Mouse (Mus musculus): ENCODE data around the gene 4930519P11Rik. TPM values are rescaled to one million over a fixed set of nuclear protein-coding genes. Genes with fewer than 3 reads are reported as not detected.

4930519P11Rik gene
- not detected in 2 replicates for polyA plus RNA-seq (2015; fragmentation: Nextera tagmentation; extraction: Ambion mirVana)

DNA sequence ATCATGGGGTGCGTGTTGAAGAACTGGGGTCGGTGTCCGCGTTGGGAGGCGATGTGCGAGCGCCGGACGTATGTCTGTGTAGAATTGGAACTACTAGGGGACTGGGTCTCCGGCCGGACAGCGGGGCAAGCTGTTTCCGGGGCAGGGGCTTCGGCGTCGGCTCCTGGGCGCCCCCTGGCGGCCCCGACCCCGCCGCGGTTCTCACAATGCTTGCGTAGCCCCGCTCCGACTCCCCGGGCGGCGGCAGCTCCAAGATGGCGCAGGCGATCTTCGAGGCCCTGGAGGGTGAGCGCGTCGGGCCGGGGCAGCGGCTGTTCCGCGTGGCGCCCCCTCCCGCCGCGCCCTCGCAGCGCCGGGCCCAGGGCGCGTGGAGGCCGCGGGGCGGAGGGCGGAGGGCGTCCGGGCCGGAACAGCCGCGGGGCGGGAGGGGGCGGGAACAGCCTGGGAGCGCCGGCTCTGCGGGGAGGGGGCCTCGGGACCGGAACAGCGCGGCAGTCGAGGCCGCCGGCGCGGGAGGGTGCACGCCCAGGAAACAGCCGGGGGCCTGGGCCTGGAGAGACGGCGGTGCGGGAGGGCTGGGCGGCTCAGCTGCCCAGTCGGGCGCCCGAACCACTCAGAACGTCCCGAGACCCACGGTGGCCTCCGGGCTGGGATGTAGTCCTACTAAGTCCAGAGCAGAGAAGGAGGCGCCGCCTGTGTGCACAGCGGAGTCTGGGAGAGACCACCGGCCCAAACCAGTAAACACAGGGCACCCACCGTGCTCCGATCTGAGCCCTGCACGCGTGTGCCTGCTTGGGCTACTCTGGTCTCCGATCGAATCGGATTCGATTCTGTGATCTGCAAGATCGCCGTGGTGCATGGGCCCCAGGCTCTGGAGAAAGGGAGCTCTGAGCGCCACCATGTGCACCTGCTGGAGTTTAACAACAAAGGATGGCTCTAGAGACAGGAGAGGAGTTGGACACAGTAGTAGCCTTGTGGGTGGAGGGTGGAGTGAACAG lies at the start of gene 4930519P11Rik, which contains the start of gene Zfp341:
Gene 4930519P11Rik, minus strand, starts transcription at position 320 of the 998 bp plus-strand sequence.
Gene Zfp341, plus strand, starts transcription at position 180 of the 998 bp plus-strand sequence.
- ATAC-seq (ENCODE audit: insufficient read depth): peak; percentile 86

GRCm38 (mm10) chr2:154659531-154660074 lies 46.4 kb upstream of the 4930519P11Rik start:
- 44% methylated on average over 3 of the region's 5 CpGs for WGBS (ENCODE audit: insufficient replicate concordance)
- Histone ChIP-seq H3K9me3 (replicated peaks) (no peaks in the 10 kb centered on the region), H3K36me3 (replicated peaks) (peaks cover 19% of the 10 kb centered on the region), H3K9ac (no peak overlapping the region; the same call in 1 of the 2 replicates), H3K4me3 (replicated peaks) (no peak overlapping the region), H3K27ac (replicated peaks) (peak overlapping the region; percentile 92), H3K27me3 (no peaks in the 10 kb centered on the region), H3K4me1 (replicated peaks) (peaks cover 42% of the 10 kb centered on the region), H3K4me2 (peak overlapping the region; percentile 82)
- ATAC-seq (ENCODE audit: insufficient read depth): no peak

More for the DNA sequence above, at the start of gene 4930519P11Rik, which contains the start of gene Zfp341:
- H3K36me3 ChIP-seq (replicated peaks): no peaks in the 10 kb centered on the region
- WGBS (ENCODE audit: insufficient replicate concordance): under 1% methylated on average over 84 of the region's 98 CpGs
- peak within 1 kb of the TSS; percentile 96 for H3K4me2 ChIP-seq
- no peaks in the 10 kb centered on the region for H3K9me3 ChIP-seq (replicated peaks)
- H3K9ac ChIP-seq: peak within 1 kb of the TSS; percentile 89
- peak within 1 kb of the TSS; percentile 96 for H3K27ac ChIP-seq (replicated peaks)
- peaks cover 7% of the 10 kb centered on the region; the same call in 1 of the 2 replicates for H3K27me3 ChIP-seq
- peak within 1 kb of the TSS; percentile 76 for H3K4me3 ChIP-seq (replicated peaks)
- peaks cover 69% of the 10 kb centered on the region for H3K4me1 ChIP-seq (replicated peaks)

DNA sequence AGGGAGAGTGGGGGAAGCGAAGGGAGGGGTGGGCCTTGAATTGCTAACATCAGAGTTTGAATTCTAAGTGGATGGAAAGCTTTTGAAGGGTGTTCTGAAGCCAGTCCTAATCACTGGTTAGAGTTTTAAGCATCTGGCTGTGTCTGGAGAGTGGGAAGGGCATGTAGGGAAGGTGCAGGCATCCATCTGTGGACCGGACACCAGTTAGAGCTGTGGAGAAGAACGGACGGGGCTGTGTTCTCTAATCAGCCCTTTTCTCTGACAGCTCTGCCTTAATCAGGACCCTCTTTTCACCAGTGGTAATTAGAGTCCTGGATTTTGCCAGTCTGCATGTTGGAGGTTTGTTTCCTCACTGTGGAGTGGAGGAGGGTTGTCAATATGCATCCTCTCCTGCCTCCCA lies 45.8 kb upstream of the 4930519P11Rik start:
- Histone ChIP-seq H3K4me2 (peak overlapping the region; percentile 82), H3K9ac (peak overlapping the region; percentile 94; the same call in 1 of the 2 replicates), H3K27ac (replicated peaks) (peak overlapping the region; percentile 92), H3K4me1 (replicated peaks) (peaks cover 45% of the 10 kb centered on the region), H3K36me3 (replicated peaks) (peaks cover 19% of the 10 kb centered on the region), H3K27me3 (no peaks in the 10 kb centered on the region), H3K9me3 (replicated peaks) (no peaks in the 10 kb centered on the region), H3K4me3 (replicated peaks) (peak overlapping the region; percentile 82)
- WGBS (ENCODE audit: insufficient replicate concordance): 69% methylated on average over 4 of the region's 4 CpGs
- ATAC-seq (ENCODE audit: insufficient read depth): no peak

GRCm38 (mm10) chr2:154657486-154658237 lies 44.4 kb upstream of the 4930519P11Rik start:
- H3K9me3 ChIP-seq (replicated peaks): no peaks in the 10 kb centered on the region
- 1% methylated on average over 12 of the region's 12 CpGs for WGBS (ENCODE audit: insufficient replicate concordance)
- H3K36me3 ChIP-seq (replicated peaks): peaks cover 19% of the 10 kb centered on the region
- peaks cover 45% of the 10 kb centered on the region for H3K4me1 ChIP-seq (replicated peaks)
- H3K27ac ChIP-seq (replicated peaks): peak overlapping the region; percentile 92
- no peaks in the 10 kb centered on the region for H3K27me3 ChIP-seq
- peak overlapping the region; percentile 94 for H3K9ac ChIP-seq
- H3K4me2 ChIP-seq: peak overlapping the region; percentile 82
- peak overlapping the region; percentile 82 for H3K4me3 ChIP-seq (replicated peaks)
- 0 out of 2 replicates have a peak, but pooled peaks have one; percentile 11 for ATAC-seq (ENCODE audit: insufficient read depth)

DNA sequence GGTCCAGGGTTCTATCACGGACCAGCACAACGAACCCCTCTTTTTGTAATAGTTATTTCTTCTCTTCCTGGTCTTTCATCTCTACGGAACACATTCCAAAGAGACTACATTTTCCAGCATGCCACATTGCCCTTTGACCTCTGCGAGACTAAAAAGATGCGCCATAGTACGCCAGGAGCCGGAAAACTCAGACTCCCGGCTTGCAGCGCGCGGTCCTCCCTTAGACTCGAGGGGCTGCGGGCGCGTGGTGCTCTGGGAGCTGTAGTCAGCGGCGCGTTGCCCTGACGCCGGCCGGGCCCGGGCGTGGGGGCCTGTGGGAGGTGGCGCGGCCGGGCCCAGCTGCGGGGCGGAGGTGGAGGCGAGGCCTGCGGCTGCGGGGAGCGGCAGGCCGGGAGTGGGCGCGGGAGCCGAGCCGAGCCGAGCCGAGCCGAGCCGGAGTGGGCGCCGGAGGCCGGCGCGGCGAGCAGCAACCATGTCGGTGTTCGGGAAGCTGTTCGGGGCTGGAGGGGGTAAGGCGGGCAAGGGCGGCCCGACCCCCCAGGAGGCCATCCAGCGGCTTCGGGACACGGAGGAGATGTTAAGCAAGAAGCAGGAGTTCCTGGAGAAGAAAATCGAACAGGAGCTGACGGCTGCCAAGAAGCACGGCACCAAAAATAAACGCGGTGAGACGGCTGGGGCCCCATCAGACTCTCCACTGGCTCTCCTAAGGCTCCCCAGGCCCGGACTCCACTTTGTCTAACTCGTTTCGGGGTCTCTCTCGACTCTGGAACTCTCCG lies 43.7 kb upstream of the 4930519P11Rik start:
- Histone ChIP-seq H3K27me3 (no peaks in the 10 kb centered on the region), H3K4me3 (replicated peaks) (peak overlapping the region; percentile 82), H3K36me3 (replicated peaks) (peaks cover 17% of the 10 kb centered on the region), H3K27ac (replicated peaks) (peak overlapping the region; percentile 92), H3K9ac (peak overlapping the region; percentile 94), H3K4me1 (replicated peaks) (peaks cover 45% of the 10 kb centered on the region), H3K4me2 (peak overlapping the region; percentile 82), H3K9me3 (replicated peaks) (no peaks in the 10 kb centered on the region)
- WGBS (ENCODE audit: insufficient replicate concordance): under 1% methylated on average over 67 of the region's 67 CpGs
- ATAC-seq (ENCODE audit: insufficient read depth): peak; percentile 100

GRCm38 (mm10) chr2:154655878-154656414 lies 42.7 kb upstream of the 4930519P11Rik start:
- Histone ChIP-seq H3K9ac (peak overlapping the region; percentile 31), H3K27me3 (no peaks in the 10 kb centered on the region), H3K4me3 (replicated peaks) (peak overlapping the region; percentile 82), H3K27ac (replicated peaks) (peak overlapping the region; percentile 70), H3K9me3 (replicated peaks) (no peaks in the 10 kb centered on the region), H3K4me1 (replicated peaks) (peaks cover 40% of the 10 kb centered on the region), H3K4me2 (peak overlapping the region; percentile 82), H3K36me3 (replicated peaks) (peaks cover 7% of the 10 kb centered on the region)
- ATAC-seq (ENCODE audit: insufficient read depth): no peak
- 43% methylated on average over 2 of the region's 2 CpGs for WGBS (ENCODE audit: insufficient replicate concordance)

- no peaks in the 10 kb centered on the region; the same call in 1 of the 2 replicates for H3K9me3 ChIP-seq (replicated peaks)
- H3K36me3 ChIP-seq (replicated peaks): no peaks in the 10 kb centered on the region
- H3K4me3 ChIP-seq (replicated peaks): no peak overlapping the region
- peaks cover 34% of the 10 kb centered on the region for H3K4me1 ChIP-seq (replicated peaks)
- H3K27me3 ChIP-seq: no peaks in the 10 kb centered on the region
- H3K27ac ChIP-seq (replicated peaks): no peak overlapping the region
- WGBS (ENCODE audit: insufficient replicate concordance): 93% methylated on average over 12 of the region's 12 CpGs
- no peak for ATAC-seq (ENCODE audit: insufficient read depth)
- H3K9ac ChIP-seq: no peak overlapping the region
- no peak overlapping the region for H3K4me2 ChIP-seq
Observed at GRCm38 (mm10) chr2:154654976-154655375, 41.7 kb upstream of the 4930519P11Rik start.

- Histone ChIP-seq H3K4me2 (no peak within 1 kb of the TSS), H3K4me3 (replicated peaks) (no peak within 1 kb of the TSS), H3K9me3 (replicated peaks) (no peaks in the 10 kb centered on the region; the same call in 1 of the 2 replicates), H3K27me3 (no peaks in the 10 kb centered on the region), H3K9ac (no peak within 1 kb of the TSS), H3K27ac (replicated peaks) (no peak within 1 kb of the TSS), H3K36me3 (replicated peaks) (no peaks in the 10 kb centered on the region; the same call in 1 of the 2 replicates), H3K4me1 (replicated peaks) (peaks cover 11% of the 10 kb centered on the region)
- ATAC-seq (ENCODE audit: insufficient read depth): no peak
- 48% methylated on average over 8 of the region's 8 CpGs for WGBS (ENCODE audit: insufficient replicate concordance)
Observed at GRCm38 (mm10) chr2:154651363-154651762, 38.1 kb upstream of the 4930519P11Rik start, which contains the start of gene Chmp4b. Gene Chmp4b (plus strand): TSS chr2:154651705.

- 59% methylated on average over 3 of the region's 3 CpGs for WGBS (ENCODE audit: insufficient replicate concordance)
- ATAC-seq (ENCODE audit: insufficient read depth): no peak
- 0 out of 2 replicates have a peak, but pooled peaks cover 3% of the 10 kb centered on the region for H3K4me1 ChIP-seq (replicated peaks)
- no peak overlapping the region for H3K27ac ChIP-seq (replicated peaks)
- H3K4me2 ChIP-seq: no peak overlapping the region
- no peaks in the 10 kb centered on the region for H3K27me3 ChIP-seq
- no peaks in the 10 kb centered on the region; the same call in 1 of the 2 replicates for H3K9me3 ChIP-seq (replicated peaks)
- H3K9ac ChIP-seq: no peak overlapping the region
- no peak overlapping the region for H3K4me3 ChIP-seq (replicated peaks)
- peaks cover 4% of the 10 kb centered on the region for H3K36me3 ChIP-seq (replicated peaks)
Observed at GRCm38 (mm10) chr2:154650404-154650803, 37.2 kb upstream of the 4930519P11Rik start.

All from liver, embryonic 15.5 days (tissue).